Mouse (Mus musculus) hematopoietic stem cell, adult 5-6 weeks (primary cell): ENCODE results near the gene Olfr681. TPM values are rescaled to one million over a fixed set of nuclear protein-coding genes. Genes with fewer than 3 reads are reported as not detected.
"Not testable (repeated sequence)": the region's sequence is repeated elsewhere in the genome, so short reads cannot be mapped to it uniquely, and the experiment has no call there.

Source experiments
- ATAC-seq, 2 experiments: fragments of 125-278 bp in 1 of 2; replicated peaks in 1 of 2; 2 replicates each; pipeline ENCODE4 v1.8.0; 2016 to 2017; ENCODE audit warnings: inconsistent platforms in 2 of 2, mild to moderate bottlenecking in 2 of 2, moderate number of reproducible peaks in 2 of 2, low read depth in 1 of 2, moderate TSS enrichment in 1 of 2; ENCODE audit not compliant: low FRiP score in 2 of 2, poor library complexity in 2 of 2, severe bottlenecking in 2 of 2, insufficient read depth in 1 of 2, low TSS enrichment in 1 of 2
- total RNA-seq: library from RNA; stranded (forward); fragments of 172-1452, 232-1000 nt; gene quantifications from 2 replicates; pipeline ENCODE4 v1.2.3, GENCODE M21; 2017

The Olfr681 gene
- not detected in 2 replicates for total RNA-seq

DNA sequence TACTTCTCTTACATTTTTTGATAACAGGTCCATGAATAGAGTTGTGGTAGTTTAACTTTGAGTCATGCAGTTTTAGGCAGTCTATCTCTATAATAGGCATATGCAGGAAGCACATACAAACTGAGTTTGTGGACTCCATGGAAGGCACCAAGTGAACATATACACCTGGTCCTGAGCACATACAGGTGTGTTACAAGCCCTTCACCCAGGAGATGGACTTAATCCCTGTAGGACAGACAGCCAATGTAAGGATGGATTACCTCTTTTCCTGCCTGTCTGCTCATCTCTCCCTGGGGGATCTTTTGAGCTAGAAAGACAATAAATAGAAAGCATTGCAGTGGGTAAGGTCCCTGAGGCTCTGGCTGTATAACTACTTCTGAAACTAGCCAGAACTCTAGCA lies at the start of gene Olfr681:
TSS of gene Olfr681 (plus strand) at position 301 of the 400 bp plus-strand sequence.
- ATAC-seq: no peak

GRCm38 (mm10) chr7:105080905-105081304 lies 35.7 kb upstream of the Olfr681 start, which contains the start of gene Olfr679:
TSS of gene Olfr679 (plus strand) at chr7:105081205.
- no peak for ATAC-seq

- not testable (repeated sequence) for ATAC-seq
These were observed 23.9 kb upstream of the Olfr681 start, which contains the start of gene Olfr680-ps1 for GRCm38 (mm10) chr7:105092717-105093116. TSS of gene Olfr680-ps1 (minus strand) at chr7:105092817.

- ATAC-seq: no peak
These were observed 24.6 kb downstream of the Olfr681 start for GRCm38 (mm10) chr7:105141275-105141674.

DNA sequence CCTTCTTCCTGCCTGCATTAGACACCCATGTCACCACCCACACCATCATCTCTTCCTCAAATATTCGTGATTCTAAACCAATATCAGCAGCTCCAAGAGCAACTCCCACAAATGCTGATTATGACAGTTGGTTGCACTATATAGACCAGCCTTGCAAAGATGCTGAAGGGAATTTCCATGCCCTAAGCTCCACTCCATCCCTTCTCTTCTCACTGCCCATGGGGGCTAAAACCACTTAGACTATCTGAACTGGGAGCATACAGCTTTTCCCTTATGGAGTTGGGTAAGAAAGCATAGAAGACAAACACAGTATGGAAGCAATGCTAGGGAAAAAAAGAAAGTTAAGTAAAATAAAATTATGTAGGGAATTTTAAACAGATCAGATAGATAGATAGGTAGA lies 30.3 kb downstream of the Olfr681 start, which contains the start of gene Olfr683:
TSS of gene Olfr683 (minus strand) at position 101 of the 400 bp plus-strand sequence.
- no peak for ATAC-seq

GRCm38 (mm10) chr7:105163553-105163952 lies 46.9 kb downstream of the Olfr681 start, which contains the start of gene Olfr684:
TSS of gene Olfr684 (minus strand) at chr7:105163653.
- no peak for ATAC-seq

- ATAC-seq: 0 out of 4 replicates have a peak, but pooled peaks of 1 of the 2 experiments have one; percentile 22
These were observed 54.1 kb downstream of the Olfr681 start for GRCm38 (mm10) chr7:105170773-105171172.

Other genes starting within 250 kb of the Olfr681 start
- not detected in 2 replicates for gene Olfr665, start 238.8 kb upstream of the Olfr681 start, total RNA-seq
- not detected in 2 replicates for gene Olfr666, start 220.9 kb upstream of the Olfr681 start, total RNA-seq
- not detected in 2 replicates for gene Olfr667, start 195.4 kb upstream of the Olfr681 start, total RNA-seq
- gene Olfr668, start 188.8 kb upstream of the Olfr681 start, total RNA-seq: not detected in 2 replicates
- not detected in 2 replicates for gene Olfr669, start 182.6 kb upstream of the Olfr681 start, total RNA-seq
- gene Olfr670, start 154.2 kb upstream of the Olfr681 start, total RNA-seq: not detected in 2 replicates
- not detected in 2 replicates for gene Olfr671, start 137.7 kb upstream of the Olfr681 start, total RNA-seq
- gene Olfr672, start 114.8 kb upstream of the Olfr681 start, total RNA-seq: not detected in 2 replicates
- gene Olfr675, start 88.4 kb upstream of the Olfr681 start, total RNA-seq: not detected in 2 replicates
- gene Olfr676, start 84.1 kb upstream of the Olfr681 start, total RNA-seq: not detected in 2 replicates
- gene Olfr677, start 65.5 kb upstream of the Olfr681 start, total RNA-seq: not detected in 2 replicates
- not detected in 2 replicates for gene Olfr678, start 52.4 kb upstream of the Olfr681 start, total RNA-seq
- not detected in 2 replicates for gene Olfr679, start 35.6 kb upstream of the Olfr681 start, total RNA-seq
- gene Olfr680-ps1, start 24.0 kb upstream of the Olfr681 start, total RNA-seq: not detected in 2 replicates
- gene Olfr683, start 30.2 kb downstream of the Olfr681 start, total RNA-seq: not detected in 2 replicates
- not detected in 2 replicates for gene Olfr684, start 46.8 kb downstream of the Olfr681 start, total RNA-seq
- not detected in 2 replicates for gene Olfr685, start 69.2 kb downstream of the Olfr681 start, total RNA-seq
- not detected in 2 replicates for gene Olfr686, start 90.6 kb downstream of the Olfr681 start, total RNA-seq
- gene Olfr688, start 171.3 kb downstream of the Olfr681 start, total RNA-seq: not detected in 2 replicates
- not detected in 2 replicates for gene Olfr689, start 194.3 kb downstream of the Olfr681 start, total RNA-seq
- gene Olfr690, start 217.3 kb downstream of the Olfr681 start, total RNA-seq: not detected in 2 replicates
- not detected in 2 replicates for gene Olfr691, start 225.4 kb downstream of the Olfr681 start, total RNA-seq